Mouse (Mus musculus) left cerebral cortex, postnatal 10 days (tissue): ENCODE results near the gene Sh3bgrl2. TPM values are rescaled to one million over a fixed set of nuclear protein-coding genes. Genes with fewer than 3 reads are reported as not detected.

Experiments
- DNase-seq, 2 experiments: peaks; one replicate each; pipeline ENCODE4 v3.0.0; 2021 to 2022; ENCODE audit warnings: low spot score in 2 of 2, mixed read lengths in 1 of 2; ENCODE audit errors: extremely low spot score in 1 of 2
- intact Hi-C: fragments of 180-260 bp; cut with DNase I; formaldehyde crosslinking; loops from one replicate; pipeline ENCODE4 v1.15.1; 2025
- total RNA-seq, 2 experiments: library from RNA; stranded (reverse); gene quantifications; 2 replicates each; pipeline ENCODE4 v1.2.3; 2021

Sh3bgrl2 gene
- total RNA-seq, 2 experiments from 2014 or later = 25.9 to 28.9 TPM

GRCm38 (mm10) chr9:83652590-83653172 is 104.6 kb downstream of the Sh3bgrl2 start:
- intact Hi-C loops = no loop called here
- no peak for DNase-seq

- intact Hi-C loops = no loop called here
- no peak for DNase-seq
Measured at GRCm38 (mm10) chr9:83654601-83655000, 106.5 kb downstream of the Sh3bgrl2 start.

- intact Hi-C loops = no loop called here
- DNase-seq = no peak
Measured at GRCm38 (mm10) chr9:83656960-83657651, 109.0 kb downstream of the Sh3bgrl2 start.

GRCm38 (mm10) chr9:83657652-83658002 is 109.5 kb downstream of the Sh3bgrl2 start:
- intact Hi-C loops = no loop called here

GRCm38 (mm10) chr9:83659081-83659480 is 111.0 kb downstream of the Sh3bgrl2 start:
- intact Hi-C loops = no loop called here

More at GRCm38 (mm10) chr9:83657652-83658002, 109.5 kb downstream of the Sh3bgrl2 start:
- DNase-seq = no peak

GRCm38 (mm10) chr9:83661811-83662210 is 113.7 kb downstream of the Sh3bgrl2 start:
- intact Hi-C loops = no loop called here
- no peak for DNase-seq

More at GRCm38 (mm10) chr9:83659081-83659480, 111.0 kb downstream of the Sh3bgrl2 start:
- no peak for DNase-seq

- intact Hi-C loops = no loop called here
- DNase-seq = no peak
Measured at GRCm38 (mm10) chr9:83663981-83664897, 116.1 kb downstream of the Sh3bgrl2 start.

GRCm38 (mm10) chr9:83664951-83665350 is 116.8 kb downstream of the Sh3bgrl2 start:
- intact Hi-C loops = no loop called here
- DNase-seq = no peak

- intact Hi-C loops = no loop called here
- DNase-seq = no peak
Measured at GRCm38 (mm10) chr9:83667031-83667430, 118.9 kb downstream of the Sh3bgrl2 start.

GRCm38 (mm10) chr9:83679626-83680025 is 131.5 kb downstream of the Sh3bgrl2 start:
- intact Hi-C loops = no loop called here
- DNase-seq = no peak

GRCm38 (mm10) chr9:83681661-83682655 is 133.8 kb downstream of the Sh3bgrl2 start:
- DNase-seq = no peak
- intact Hi-C loops = no loop called here

- intact Hi-C loops = no loop called here
- peak; percentile 14 to 32 for DNase-seq
Measured at GRCm38 (mm10) chr9:83686511-83687100, 138.5 kb downstream of the Sh3bgrl2 start.

GRCm38 (mm10) chr9:83687904-83688303 is 139.8 kb downstream of the Sh3bgrl2 start:
- no peak for DNase-seq

More at GRCm38 (mm10) chr9:83687904-83688303, 139.8 kb downstream of the Sh3bgrl2 start:
- intact Hi-C loops = no loop called here

Other genes with a start within 250 kb of the Sh3bgrl2 start
- 10 to 100 TPM; 16.1 to 19.8 TPM for gene Lca5, start 107.2 kb upstream of the Sh3bgrl2 start, total RNA-seq